Mouse (Mus musculus) brain, adult 2 months (tissue): ENCODE data around the gene Qsox2.

Experiments
- DNase-seq: peaks from one replicate; pipeline ENCODE4 v3.0.0; 2011; ENCODE audit warnings: low read depth, low spot score

Qsox2 gene

GRCm38 (mm10) chr2:26225242-26225641 lies 12.1 kb downstream of the Qsox2 start:
- no peak for DNase-seq

- peak; percentile 86 for DNase-seq
Observed at GRCm38 (mm10) chr2:26223961-26224360, 13.4 kb downstream of the Qsox2 start.

GRCm38 (mm10) chr2:26214526-26214925 lies 22.8 kb downstream of the Qsox2 start:
- peak; percentile 92 for DNase-seq

- no peak for DNase-seq
Observed at GRCm38 (mm10) chr2:26209566-26209965, 27.8 kb downstream of the Qsox2 start.

- DNase-seq: peak; percentile 47
Observed at GRCm38 (mm10) chr2:26208126-26208789, 29.1 kb downstream of the Qsox2 start, which contains the start of gene Lhx3. Gene Lhx3 (minus strand): TSS chr2:26208289.

- no peak for DNase-seq
Observed at GRCm38 (mm10) chr2:26207559-26207958, 29.8 kb downstream of the Qsox2 start.

GRCm38 (mm10) chr2:26205761-26206160 lies 31.6 kb downstream of the Qsox2 start:
- DNase-seq: no peak

- no peak for DNase-seq
Observed at GRCm38 (mm10) chr2:26205126-26205525, 32.2 kb downstream of the Qsox2 start.

- DNase-seq: peak; percentile 49
Observed at GRCm38 (mm10) chr2:26202849-26203475, 34.4 kb downstream of the Qsox2 start.

- DNase-seq: peak; percentile 31
Observed at GRCm38 (mm10) chr2:26201926-26202848, 35.1 kb downstream of the Qsox2 start.

- DNase-seq: no peak
Observed at GRCm38 (mm10) chr2:26198488-26198887, 38.8 kb downstream of the Qsox2 start.

GRCm38 (mm10) chr2:26194552-26195339 lies 42.6 kb downstream of the Qsox2 start:
- DNase-seq: no peak

- no peak for DNase-seq
Observed at GRCm38 (mm10) chr2:26188517-26188916, 48.8 kb downstream of the Qsox2 start.

GRCm38 (mm10) chr2:26184352-26184751 lies 53.0 kb downstream of the Qsox2 start:
- no peak for DNase-seq

- peak; percentile 40 for DNase-seq
Observed at GRCm38 (mm10) chr2:26182646-26183045, 54.7 kb downstream of the Qsox2 start.

- no peak for DNase-seq
Observed at GRCm38 (mm10) chr2:26177189-26177588, 60.1 kb downstream of the Qsox2 start.

- no peak for DNase-seq
Observed at GRCm38 (mm10) chr2:26176731-26177130, 60.6 kb downstream of the Qsox2 start.

- DNase-seq: peak; percentile 36
Observed at GRCm38 (mm10) chr2:26175191-26175590, 62.1 kb downstream of the Qsox2 start.

GRCm38 (mm10) chr2:26172166-26172565 lies 65.2 kb downstream of the Qsox2 start:
- DNase-seq: no peak

- DNase-seq: peak; percentile 42
Observed at GRCm38 (mm10) chr2:26170376-26170775, 66.9 kb downstream of the Qsox2 start.

- DNase-seq: no peak
Observed at GRCm38 (mm10) chr2:26168843-26169579, 68.3 kb downstream of the Qsox2 start.
